Mouse (Mus musculus): ENCODE measurements around the gene Sult5a1. TPM values are rescaled to one million over a fixed set of nuclear protein-coding genes. Genes with fewer than 3 reads are reported as not detected.

Gene Sult5a1
- total RNA-seq, 2 experiments from 2014 or later, result 2.8 to 3.0 TPM

DNA sequence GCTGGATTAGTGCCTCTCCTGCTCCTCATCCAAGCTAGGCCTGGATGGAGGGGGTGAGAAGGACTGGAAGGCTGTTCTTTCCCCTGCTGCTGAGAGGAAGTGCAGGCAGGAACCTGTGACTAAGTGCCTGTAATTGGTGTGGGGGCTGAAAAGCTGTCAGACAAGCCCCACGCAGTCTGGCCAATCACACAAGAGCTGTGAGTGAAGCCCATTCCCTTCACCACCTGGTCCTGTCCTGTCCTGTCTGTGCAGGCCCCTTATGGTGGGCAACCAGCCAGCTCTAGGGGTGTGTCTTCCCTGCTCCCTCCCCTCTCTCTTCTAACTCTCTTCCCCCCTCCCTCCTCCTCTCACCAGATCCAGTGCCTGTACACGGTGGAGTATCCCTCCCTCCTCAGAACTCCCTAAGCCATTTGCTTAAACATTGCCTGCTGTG is 20.5 kb downstream of the Sult5a1 start:
- intact Hi-C loops (cut with DNase I), result no loop called here
- no peak for DNase-seq

DNA sequence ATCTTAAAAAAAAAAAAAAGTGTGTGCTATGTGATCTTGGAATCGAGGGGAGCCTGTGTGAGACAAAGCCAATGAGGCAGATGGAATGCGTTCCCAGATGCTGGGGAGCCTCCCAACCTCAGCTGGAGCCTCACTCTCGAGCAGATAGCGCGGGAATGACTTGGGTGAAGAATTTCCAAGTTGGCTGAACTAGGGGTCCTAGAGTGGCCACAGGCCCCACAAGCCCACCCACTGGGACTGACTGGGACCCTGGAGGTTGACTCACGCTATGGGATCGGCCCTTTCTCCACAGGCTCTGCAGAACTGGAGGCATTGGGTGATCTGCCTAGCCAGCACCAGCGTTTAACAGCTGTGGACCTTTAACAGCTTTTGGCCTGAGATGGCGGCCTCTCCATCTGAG is 21.8 kb downstream of the Sult5a1 start:
- intact Hi-C loops (cut with DNase I), result no loop called here
- no peak for DNase-seq

DNA sequence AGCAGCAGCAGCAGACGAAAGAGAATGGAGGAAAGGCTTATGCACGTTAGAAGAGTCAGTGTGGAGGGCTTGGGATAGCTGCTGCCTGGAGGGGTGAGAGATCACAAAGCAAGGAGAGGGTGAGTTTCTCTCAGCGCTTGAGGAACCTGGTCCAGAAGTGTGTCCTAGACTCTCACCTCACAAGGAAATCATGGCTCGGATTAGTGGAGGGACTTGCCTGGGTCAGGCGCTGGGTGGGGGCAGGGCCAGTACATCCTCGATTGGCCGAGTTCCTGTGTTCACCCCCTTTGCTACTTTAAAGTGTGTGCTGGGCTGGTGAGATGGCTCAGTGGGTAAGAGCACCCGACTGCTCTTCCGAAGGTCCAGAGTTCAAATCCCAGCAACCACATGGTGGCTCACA is 22.3 kb downstream of the Sult5a1 start:
- intact Hi-C loops (cut with DNase I), result no loop called here
- DNase-seq, result no peak

DNA sequence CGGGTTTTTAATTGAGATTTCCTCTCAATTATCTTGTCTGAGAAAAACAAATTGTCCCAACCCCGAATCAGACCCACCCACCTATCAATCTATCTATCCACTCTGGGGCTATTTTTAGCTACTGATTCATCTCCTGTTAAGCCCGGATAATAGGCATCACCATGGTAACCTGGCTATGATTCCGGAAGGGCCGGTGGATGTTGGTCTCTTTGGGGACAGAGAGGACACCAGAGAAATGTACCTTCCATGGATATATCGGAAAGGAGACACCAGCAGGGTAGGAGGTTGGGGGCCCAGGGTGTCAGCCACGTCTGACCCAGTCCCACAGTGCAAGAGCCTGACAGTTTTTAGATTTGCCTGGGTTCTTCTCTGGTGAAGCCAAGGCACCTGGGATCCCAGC is 22.7 kb downstream of the Sult5a1 start:
- intact Hi-C loops (cut with DNase I), result no loop called here
- DNase-seq, result no peak

DNA sequence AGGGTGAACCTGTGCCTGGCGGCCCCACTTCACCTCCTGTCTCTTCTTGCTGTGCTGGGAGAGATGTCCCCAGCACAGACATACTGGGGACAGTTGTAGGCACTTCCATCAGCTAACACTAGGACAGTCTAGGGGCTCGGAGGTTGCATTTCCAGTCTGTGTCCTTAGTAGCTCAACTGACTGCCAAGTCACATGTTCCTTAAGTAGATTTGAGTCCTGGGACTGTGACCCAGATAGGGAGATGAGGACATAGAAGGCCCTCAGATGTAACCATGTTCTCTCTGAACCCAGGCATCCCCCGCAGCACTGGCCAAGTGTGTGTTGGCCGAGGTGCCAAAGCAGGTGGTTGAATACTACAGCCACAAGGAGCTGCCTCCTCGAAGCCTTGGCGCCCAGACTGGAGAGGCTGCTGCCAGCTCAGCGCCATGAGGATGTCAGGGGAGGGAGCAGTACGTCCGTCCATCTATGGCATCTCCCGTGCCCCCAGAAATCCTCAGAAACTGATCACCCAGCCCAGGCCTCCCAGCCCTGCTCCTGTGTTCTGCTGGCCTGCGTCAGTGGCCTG is 23.9 kb downstream of the Sult5a1 start:
- intact Hi-C loops (cut with DNase I), result no loop called here
- DNase-seq, result no peak

DNA sequence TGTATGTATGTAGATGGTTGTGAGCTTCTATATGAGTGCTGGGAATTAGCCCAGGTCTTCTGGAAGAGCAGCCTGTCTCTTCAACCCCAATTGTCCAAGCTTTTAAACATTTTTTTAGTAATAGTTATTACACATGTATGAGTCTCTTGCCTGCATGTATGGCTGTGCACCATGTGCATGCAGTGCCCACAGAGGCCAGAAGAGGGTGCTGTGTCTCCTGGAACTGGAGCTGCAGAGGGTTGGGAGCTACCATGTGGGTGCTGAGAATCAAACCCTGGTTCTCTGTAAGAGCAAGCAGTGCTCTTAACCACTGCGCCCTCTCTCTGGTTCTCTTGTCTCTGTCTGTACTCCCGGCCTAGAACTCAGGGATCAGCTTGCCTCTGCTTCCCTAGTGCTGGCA is 25.2 kb downstream of the Sult5a1 start:
- intact Hi-C loops (cut with DNase I), result no loop called here
- no peak for DNase-seq

DNA sequence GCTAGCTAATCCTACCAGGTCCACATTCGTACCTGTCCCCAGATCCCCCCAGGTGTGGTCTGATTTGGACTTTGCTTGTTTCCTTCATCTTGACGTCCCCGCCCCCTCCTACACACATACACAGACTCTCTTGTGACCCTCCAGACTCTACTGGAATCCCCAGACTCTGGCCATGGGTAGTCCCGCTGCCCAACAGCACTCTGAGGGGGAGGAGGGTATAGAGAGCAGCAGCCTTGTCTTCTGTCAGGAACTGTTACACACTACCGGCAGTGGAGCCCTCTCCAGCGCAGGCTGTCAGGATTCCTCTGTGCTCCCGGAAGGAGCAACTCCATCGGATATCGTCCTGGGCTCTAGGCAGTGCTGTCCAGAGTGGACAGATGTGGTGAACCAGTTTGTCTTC is 27.1 kb downstream of the Sult5a1 start:
- intact Hi-C loops (cut with DNase I), result no loop called here
- no peak for DNase-seq

DNA sequence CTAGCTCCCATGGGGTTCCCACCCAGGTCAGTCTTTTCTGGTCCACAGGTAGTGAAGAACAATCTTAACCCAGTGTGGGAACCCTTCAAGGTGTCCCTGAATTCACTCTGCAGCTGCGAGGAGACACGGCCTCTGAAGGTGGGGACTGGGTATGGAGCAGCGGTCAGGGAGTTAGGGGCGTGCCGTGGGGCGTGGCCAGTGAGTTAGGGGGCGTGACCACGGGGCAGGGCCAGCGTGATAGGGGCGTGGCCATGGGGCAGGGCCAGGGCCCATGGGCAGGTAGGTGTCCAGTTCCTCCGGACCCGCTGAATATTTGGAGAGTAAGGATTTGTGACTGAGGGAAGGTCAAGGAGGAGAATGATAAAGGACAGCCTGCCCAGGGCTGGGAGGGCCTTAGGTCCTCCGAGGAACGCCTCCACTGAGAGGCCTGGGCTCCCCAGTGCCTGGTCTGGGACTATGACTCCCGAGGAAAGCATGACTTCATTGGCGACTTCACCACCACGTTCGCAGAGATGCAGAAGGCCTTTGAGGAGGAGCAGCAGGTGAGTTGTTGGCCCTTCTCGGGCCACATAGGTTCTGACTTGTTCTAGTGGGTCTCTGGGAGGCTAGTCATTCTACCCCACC is 31.8 kb downstream of the Sult5a1 start:
- intact Hi-C loops (cut with DNase I), result no loop called here
- DNase-seq, result no peak

DNA sequence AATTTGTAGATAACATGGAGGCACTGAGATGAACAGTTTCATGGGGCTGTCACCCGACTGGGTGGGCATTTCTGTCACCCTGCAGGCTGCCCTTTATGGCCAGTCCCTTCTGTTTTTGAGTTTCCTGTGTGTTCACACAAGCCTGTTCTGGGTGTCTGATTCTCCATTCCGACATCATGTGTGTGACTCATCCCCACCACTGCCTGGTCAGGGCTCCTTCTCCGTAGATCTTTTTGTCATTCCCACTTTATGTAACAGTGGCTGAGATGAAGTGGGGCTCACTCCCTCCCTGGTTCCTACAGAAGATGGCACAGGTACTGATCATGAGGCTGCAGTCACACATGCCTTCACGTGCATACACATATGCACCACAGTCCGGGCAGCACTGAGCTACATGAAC is 35.4 kb downstream of the Sult5a1 start:
- intact Hi-C loops (cut with DNase I), result no loop called here
- DNase-seq, result no peak

DNA sequence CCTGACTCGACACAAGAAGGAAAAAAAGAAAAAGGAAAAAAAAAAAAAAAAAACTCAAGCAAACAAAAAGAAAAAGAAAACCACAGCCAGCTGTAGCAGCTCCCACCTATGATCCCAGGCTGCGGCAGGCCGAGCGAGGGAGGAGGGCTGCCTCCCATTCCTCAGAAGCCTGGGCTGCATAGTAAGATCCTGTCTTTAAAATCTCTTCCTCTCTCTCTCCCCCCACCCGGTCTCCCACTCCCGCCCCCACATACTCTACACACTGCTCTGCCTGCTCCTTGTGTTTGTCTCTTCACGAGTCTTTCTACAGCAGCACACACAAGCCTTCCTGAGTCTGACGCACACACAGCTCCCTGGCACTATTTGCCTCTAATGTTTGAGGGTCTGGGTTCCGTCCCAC is 36.1 kb downstream of the Sult5a1 start:
- intact Hi-C loops (cut with DNase I), result no loop called here
- DNase-seq, result no peak

DNA sequence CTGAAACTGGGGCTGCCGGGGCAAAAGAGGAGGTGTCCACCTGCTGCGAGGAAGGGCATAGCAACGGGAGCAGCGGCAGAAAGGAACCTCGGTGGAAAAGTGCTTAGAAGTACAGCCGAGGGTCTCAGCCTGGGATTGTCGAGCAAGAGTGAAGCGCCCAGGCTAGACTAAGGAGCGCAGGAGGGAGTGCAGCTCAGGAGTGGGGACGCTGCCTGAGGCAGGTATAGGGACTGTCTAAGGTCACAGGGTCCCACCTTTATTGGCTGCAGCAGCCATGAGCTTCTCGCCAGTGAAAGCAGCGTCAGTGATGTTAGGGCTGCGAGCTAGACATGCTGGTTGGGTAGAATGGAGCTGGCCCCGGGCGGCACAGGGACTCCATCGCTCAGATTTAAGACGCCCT is 40.4 kb downstream of the Sult5a1 start:
- DNase-seq, result no peak
- intact Hi-C loops (cut with DNase I), result no loop called here

DNA sequence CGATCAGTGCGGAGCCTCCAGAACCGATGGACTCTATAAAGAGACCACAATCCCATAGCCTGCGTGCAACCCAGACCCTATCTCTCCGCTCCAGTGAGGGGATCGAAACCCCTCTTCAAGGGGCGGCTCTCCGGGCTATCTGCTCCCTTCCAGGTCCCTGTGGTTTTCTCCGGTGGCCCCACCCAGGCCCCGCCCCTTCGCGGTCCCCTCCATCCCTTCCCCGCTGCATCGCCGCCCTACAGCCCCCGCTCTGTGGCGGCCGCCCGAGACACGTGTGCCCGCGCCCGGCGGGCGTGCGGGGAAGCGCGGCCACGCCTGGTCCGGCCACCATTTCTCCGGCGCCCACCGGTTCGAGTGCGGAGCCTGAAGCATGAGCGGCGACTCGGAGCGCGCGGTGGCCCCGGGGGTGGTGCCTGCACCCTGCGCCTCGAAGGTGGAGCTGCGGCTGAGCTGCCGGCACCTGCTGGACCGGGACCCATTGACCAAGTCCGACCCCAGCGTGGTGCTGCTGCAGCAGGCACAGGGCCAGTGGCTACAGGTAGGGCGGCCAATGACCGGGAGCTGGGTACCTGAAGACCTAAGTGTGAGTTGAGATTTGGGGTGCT is 40.9 kb downstream of the Sult5a1 start, which contains the start of gene Cpne7:
TSS of gene Cpne7 (plus strand) at position 248 of the 605 bp plus-strand sequence.
- no peak for DNase-seq
- intact Hi-C loops (cut with DNase I), result no loop called here

DNA sequence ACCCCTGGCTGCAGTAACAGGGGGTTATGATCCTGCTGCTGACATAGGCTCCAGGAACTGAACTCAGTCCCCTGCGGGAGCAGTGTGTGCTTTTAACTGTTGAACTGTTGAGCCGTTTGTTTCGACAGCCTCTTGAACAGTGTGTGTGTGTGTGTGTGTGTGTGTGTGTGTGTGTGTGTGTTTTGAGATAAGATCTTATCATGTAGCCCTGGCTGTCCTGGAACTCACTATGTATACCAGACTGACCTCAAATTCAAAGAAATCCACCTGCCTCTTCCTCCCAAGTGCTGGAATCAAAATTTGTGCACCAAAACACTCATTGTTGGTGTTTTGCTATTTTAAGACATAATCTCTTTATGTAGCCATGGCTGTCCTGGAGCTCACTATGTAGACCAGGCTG is 43.5 kb downstream of the Sult5a1 start:
- intact Hi-C loops (cut with DNase I), result no loop called here
- DNase-seq, result no peak

DNA sequence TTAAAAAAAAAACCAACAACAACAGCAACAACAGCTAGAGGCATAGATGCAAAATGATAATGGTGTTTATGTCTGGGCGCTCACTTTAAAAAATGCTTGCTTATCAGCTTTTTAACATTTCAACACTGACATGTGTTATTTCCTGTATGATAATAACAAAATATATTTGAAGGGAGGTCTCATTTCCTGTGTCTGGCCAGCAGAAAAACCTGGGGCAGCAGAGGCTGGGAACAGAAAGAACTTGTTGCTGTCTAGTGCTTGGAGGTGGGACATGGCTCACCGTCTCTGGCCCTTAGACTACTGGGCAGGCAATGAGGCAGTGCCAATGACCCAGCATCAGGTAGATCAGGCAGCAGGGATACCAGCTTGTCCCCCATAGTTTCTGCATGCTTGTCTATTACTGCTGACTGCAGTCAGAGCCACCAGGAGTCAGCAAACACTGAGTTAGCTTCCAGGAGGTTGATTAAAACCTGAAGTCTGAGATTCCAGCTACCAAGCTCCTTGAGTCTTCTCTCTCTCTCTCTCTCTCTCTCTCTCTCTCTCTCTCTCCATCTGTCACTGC is 44.1 kb downstream of the Sult5a1 start:
- intact Hi-C loops (cut with DNase I), result no loop called here
- DNase-seq, result no peak

DNA sequence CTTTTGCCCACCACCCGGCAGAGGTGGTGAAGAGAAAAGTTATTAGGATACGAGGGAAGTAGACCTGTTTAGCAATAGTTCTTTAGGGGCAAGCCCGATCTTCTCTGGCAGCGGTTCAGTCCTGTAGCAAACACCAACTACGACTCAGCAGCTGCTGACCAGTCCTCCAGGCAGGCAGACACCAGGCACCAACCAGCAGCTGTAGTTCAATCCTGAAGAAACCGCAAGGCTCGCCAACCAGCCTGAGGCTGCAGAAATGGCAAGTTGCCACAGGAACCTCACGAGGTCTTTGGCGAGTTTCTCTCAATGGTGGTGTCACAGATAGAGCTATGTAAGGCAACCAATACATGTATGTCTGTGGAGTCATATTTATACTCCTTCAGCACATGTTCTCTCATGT is 45.2 kb downstream of the Sult5a1 start:
- DNase-seq, result no peak
- intact Hi-C loops (cut with DNase I), result no loop called here

DNA sequence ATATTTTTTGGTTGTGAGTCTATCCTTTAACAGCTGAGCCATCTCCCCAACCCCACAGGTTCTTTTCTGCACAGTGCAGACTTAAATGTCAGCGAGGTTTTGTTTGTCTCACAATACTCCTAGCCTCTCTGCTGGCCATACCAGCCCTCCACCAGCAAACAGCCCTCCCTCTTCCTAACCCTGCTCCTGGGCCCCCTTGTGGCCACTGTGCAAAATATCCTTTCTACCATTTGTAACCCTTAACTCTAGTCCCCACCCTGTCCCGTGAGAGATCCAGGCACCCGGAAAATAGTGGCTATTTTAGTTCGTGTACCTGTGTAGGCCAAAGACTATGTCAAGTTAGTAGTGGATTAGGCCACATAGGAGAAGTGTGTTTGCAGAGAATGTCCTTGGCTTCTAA is 47.5 kb downstream of the Sult5a1 start:
- no peak for DNase-seq
- intact Hi-C loops (cut with DNase I), result no loop called here

DNA sequence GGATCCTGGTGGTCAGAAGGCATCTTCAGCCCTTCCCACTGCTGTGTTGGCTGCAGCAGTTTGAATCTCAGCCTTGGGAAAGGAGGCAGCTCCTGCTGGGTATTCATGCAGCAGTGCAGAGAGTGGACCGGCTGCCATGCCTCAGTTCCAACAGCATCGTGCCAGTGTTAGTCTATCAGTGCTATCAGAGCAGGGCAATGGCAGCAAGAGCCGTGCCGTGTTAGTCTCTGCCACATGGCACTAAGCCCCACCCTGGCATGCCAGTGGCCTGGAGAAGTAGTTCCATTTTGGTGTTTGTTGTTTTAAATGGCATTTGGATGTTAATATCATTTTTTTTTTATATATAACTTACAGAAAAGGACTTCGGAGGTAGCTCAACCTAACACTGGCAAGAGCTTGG is 49.2 kb downstream of the Sult5a1 start:
- intact Hi-C loops (cut with DNase I), result loop anchor here (2.0 kb wide), 1 partner anchor 90 kb away; no protein-coding TSS in a partner anchor
- DNase-seq, result no peak

DNA sequence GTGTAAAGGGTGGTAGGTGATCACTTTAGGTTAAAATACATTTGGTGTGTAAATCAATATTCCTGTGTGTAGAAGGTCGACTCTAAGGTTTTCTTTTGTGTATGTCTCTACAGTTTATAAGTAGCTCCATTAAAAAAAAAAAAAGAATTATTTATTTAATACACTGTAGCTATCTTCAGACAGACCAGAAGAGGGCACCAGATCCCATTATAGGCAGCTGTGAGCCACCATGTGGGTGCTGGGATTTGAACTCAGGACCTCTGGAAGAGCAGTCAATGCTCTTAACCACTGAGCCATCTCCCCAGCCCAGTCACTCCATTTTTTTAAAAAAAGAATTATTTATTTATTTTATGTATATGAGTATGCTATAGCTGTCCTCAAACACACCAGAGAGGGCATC is 50.1 kb downstream of the Sult5a1 start:
- DNase-seq, result no peak
- intact Hi-C loops (cut with DNase I), result loop anchor here (2.0 kb wide), 1 partner anchor 91 kb away; no protein-coding TSS in a partner anchor

DNA sequence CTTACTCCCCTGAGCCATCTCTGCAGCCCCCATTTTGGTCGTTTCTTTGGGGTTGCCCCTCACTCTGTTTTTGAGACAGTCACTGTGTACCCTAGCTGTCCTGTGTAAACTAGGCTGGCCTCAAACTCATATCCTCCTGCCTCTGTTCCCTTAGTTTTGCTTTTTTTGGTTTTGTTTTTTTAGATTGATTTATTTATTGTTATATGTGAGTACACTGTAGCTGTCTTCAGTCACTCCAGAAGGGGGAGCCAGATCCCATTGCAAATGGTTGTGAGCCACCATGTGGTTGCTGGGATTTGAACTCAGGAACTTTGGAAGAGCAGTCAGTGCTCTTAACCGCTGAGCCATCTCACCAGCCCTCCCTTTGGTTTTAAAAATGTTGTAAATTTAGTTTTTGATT is 51.6 kb downstream of the Sult5a1 start:
- intact Hi-C loops (cut with DNase I), result loop anchor here (2.0 kb wide), 1 partner anchor 50 kb away; no protein-coding TSS in a partner anchor
- DNase-seq, result no peak

DNA sequence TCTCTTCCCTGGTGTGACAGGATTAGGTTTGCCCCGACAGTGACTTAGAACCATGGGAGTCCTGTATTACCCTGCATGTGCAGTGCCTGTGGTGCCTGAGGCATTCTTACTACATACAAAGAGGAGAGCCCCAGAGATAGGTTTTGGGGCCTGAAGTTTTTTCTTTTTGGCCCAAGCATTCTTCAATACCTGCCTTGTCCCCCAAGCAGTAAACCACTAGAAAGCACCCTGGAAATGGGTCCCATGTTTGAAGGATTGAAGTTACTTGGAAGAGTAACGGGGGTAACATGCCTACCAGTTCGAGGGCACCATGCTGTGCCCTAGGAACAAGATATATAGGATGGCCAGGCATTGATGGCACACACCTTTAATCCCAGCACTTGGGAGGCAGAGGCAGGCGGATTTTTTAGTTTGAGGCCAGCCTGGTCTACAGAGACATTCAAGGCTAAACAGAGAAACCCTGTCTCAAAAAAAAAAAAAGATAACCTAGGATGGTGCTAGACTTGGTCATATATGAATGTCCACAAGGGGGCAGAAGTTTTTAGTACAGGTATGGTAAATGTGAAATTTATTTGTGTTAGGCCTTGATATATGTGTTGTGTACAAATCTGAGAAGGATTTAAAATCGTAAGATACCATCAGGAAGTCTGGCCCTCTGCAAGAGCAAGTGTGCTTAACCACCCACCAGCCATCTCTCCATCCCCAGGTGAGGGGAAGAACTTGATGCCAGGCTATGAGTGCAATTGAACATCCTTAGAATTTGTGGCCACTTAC is 52.4 kb downstream of the Sult5a1 start:
- no peak for DNase-seq

More for the DNA sequence above, 52.4 kb downstream of the Sult5a1 start:
- intact Hi-C loops (cut with DNase I), result loop anchor here (2.0 kb wide), 1 partner anchor 51 kb away; no protein-coding TSS in a partner anchor
